Mouse (Mus musculus): ENCODE results near the gene AU040320. TPM values are rescaled to one million over a fixed set of nuclear protein-coding genes. Genes with fewer than 3 reads are reported as not detected.

AU040320 gene
- total RNA-seq, 1 experiment from 2014 or later: 46.4 TPM

DNA sequence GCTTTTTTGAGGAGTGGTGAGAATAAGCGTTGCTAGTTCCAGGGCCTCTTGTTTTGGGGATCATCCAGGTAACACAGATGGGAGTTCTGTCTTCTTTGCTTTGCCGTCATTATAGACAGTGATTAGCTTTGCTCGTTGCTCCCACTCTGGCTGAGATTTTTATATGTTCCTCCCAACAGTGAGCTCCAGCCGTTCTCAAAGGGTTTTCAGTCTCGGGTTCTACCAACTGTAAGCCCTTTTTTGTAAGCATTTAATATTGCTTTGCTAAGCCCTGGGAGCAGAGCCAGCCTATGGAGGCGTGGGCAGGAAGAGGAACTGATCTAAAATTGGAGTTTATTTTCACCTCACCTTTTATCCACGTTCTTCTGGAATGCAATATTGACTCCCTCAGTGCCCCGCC is 29.7 kb downstream of the AU040320 start:
- no peak for DNase-seq

DNA sequence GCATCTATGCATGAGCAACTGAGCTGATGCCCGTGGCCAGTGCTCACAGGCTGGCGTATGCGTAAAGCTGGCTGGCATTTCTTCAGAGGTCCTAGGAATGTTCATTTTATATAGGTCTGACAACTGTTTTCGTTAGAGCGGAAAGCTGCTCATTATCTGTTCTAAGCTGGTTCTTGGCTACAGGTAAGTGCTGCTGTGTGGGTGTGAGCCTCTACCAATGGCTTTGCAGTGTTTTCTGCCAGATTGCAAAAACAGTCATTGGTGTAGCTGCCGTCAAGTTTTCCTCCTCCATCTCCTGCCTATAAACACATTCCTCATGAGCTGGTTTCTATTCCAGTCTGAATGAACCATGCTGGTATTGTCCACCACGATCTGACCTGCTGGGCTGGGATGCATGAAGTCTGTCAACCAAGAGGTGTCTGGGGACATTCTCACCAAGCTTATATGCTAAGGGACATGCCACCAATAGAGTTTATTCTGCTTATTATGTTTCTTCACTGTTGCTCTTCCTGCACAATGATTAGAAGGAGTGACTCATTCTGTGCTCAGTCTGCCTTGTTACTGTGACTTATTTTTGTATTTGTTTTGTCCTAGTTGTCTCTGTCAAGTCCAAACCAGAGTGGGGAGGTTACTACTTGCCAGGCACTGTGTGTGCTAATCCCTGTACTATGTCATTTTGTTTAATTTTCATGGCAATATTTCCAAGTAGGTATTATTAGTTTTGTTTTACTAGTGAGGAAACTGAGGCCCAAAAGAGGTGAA is 39.2 kb downstream of the AU040320 start:
- DNase-seq: no peak

DNA sequence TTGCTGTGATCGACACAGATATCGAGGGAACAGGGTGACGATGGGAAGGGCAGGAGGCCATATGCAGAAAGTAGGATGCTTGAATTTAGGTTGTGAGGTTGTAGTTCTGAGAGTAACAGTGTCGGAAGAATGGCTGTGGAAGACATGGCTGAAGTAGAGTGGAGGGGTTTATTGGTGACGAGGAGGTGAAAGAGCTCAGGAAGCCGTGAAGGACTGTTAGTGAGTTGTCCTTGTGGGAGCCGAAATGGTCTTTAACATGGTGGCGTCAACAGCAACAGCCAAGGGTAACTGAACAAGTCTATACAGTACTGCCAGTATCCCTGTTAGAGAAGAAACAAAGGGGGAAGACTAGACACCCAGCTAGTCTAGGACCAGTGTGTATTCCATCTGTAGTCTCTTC is 48.8 kb downstream of the AU040320 start:
- no peak for DNase-seq

DNA sequence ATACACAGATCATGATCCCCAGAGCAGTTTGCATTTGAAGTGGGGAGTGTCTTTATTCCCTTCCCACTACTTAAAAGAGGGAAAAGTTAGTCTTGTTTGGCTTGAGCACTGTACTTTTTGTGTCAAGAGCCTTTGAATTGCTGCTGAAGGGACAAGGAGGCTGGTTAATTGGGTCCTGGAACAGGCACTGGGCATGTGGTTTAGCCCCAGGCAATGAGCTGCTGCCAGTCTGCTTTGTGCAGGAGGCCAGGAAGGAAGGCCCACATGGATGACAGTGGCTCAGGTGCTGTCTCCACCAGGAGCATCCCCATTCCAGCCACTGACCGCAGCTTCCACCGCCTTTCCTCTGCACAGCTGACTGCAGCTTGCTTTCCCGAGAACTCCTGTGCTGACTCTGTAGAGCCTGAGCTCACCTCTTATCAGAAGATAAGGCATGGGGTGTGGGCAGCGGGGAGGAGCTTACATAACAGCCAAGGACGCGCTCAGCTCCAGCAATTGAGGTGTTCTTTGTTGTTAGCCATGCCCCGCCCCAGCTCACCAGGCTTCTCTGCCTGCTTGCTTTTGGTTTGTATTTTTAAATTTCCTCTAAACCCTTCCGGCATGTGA is 50.0 kb downstream of the AU040320 start:
- peak; percentile 24 for DNase-seq

DNA sequence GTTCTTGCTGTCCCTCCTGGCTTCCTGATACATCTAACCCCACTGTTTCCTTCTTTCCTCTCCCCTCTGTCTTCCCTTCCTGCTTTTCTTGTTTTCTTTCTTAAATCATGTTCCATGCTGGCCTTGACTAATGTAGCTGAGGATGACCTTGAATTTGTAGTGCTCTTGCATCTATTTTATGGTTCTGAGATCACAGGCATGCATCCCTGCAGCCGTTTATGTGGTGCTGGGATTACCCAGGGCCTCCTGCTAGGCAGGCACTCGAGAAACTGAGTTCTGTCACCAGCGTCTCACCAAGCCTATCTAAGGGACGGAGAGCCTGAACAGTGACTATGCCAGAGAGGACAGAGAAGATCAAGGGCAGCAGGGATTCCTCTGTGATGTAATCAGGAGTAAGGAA is 52.4 kb downstream of the AU040320 start:
- DNase-seq: no peak

DNA sequence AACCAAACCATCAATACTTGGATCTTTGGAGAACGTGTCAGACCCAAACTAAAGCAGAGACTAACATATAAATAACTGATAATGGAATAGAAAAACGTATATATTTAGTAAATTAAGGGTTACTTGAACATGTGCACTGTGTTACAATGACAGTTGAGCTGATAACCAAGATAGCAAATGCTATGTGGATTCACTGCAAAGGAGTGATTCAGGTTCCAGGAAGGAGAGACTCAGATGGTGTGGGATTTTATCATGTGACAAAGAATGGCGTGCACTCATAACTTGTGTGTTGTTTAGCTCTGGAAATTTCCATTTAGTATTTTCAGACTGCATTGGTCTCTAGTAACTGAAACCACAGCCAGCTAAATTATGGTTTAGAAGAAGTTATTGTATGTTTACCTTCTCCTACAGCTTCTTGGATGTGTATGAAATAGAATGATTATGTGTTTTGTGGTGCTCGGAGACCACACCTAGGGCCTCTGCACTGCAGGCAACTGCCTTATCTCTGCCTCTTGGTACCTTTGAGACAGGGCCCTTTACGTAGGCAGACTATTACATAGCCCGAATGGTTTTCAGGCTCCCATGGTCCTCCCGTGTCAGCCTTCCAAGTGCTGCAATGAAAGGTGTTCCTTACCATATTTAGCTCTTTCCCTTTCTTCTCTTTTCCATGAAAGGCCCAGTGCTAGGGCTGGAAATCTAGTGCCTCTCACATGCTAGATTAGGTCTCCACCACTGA is 53.5 kb downstream of the AU040320 start:
- no peak for DNase-seq

DNA sequence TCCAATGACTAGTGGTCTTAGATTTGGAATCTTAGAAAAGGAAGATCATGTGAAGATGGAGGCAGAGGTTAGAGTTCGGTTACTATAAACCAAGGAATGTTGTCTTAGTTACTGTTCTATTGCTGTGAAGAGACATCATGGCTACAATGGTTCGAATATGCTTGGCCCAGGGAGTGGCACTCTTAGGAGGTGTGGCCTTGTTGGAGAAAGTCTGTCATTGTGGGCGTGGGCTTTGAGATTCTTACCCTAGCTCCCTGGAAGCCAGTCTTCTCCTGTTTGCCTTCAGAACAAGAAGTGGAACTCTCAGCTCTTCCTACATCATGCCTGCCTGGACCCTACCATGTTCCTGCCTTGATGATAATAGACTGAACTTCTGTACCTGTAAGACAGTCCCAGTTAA is 57.2 kb downstream of the AU040320 start:
- no peak for DNase-seq

DNA sequence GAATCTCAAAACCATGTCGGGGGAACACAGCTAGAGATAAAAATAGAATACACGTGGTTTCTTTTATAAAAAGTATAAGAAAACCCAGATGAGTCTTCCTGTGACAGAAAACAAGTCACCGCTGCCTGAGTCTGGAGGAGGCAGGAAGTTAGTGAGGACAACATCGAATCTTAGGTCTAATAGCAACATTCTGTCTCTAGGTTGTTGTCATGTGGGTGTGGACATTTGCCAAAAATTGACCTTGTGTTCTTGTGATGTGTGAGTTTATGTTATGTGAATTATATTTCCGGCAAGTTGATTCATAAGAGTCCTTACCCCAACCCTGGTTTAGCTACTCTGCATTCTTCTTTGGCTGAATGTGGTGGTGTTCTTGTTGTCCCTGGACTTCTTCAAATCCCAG is 59.9 kb downstream of the AU040320 start:
- no peak for DNase-seq

DNA sequence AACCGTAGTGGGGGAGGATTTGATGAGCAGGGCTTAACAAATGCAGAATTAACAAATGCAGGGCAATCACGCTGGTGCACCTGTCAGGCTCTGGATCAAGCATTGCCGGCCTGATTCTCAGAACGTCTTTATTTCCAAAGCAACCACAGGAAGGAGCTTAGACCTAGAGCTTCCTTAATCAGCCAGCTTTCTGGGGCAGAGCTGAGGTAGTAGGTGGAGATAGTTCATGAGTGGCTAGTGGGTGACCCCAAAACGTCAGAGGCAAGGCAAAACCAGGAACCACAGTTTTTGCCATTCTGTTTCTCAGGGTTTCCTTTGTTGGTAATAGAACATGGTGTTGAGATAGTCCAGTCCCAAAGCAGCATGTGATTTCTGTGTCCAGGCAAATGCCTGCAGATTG is 61.5 kb downstream of the AU040320 start:
- no peak for DNase-seq

DNA sequence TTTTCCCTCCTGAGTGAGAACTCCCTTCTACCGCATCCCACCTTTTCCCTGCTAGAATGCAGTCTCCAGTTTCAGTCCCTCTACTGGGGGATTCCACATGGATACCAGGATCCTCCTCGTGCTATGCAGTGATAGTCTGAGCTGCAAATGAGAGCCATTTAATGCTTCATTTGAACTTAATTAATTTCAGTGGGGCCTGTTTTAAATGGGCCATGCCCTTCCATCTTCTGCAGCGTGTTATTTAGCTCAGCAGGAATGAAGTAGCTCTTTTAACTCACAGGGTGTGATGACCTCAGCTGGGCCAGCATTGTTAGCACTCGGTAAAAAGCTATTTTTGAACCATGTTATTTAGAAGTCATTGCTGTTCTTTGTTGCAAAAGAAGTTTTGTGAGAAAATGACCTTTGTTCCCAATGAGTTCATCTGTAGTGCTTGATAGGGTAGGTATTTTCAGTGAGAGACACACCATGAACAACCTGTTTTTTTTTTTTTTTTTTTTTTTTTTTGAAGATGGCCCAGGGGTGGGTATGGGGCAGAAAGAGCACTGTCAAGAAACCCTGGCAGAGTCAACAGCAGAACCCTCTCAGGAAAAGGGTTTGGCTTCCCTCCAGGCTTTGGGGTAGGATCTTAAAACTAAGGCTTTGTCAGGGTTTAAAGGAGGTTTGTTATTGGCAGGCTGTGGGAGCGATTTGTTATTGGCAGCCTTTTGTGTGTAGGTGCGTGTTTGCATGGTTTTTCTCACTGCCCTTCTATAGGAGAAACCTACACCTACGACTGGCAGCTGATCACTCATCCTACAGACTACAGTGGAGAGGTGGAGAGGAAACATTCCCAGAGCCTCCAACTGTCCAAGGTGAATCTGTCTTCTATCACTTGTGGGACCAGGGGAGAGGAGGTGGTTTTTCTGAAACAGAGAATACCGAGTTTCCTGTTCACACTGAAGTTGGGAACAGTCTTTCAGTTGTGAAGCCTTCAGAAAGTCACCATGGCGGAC is 69.8 kb downstream of the AU040320 start:
- DNase-seq: no peak

DNA sequence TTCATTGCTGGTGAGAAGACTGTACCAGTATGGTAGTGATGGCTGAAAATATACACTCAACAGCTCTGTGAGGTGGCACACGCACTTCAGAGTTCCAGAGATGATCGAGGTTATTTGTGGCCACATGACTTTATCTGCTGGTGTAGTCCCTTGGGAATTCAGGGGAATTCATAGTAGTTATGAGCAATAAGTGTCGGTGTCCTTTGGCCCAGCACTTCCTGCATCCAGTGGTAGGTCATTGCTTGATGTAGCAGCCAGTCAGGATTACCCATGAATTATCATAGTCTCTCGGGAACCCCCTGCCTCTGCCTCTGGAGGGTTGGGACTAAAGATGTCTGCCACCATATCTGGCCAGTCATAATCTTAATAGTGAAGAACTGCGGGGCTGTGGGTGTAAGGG is 70.6 kb downstream of the AU040320 start:
- DNase-seq: no peak

DNA sequence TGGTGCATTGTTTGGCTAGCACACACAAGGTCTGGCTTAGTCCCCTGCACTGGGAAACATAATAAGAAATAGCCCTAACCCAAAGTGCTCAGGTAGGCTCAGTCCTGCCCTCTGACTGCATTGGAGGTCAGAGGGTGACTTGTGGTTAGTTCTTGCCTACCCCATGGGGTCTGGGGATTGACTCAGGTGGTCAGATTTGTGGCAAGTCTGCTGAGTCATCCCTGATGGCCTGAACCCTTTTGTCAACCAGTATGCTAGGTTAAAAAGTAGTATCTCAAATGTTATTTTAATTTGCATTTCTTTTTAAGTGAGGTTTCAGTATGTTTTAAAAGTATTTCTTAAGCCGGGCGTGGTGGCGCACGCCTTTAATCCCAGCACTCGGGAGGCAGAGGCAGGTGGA is 77.8 kb downstream of the AU040320 start:
- DNase-seq: no peak

DNA sequence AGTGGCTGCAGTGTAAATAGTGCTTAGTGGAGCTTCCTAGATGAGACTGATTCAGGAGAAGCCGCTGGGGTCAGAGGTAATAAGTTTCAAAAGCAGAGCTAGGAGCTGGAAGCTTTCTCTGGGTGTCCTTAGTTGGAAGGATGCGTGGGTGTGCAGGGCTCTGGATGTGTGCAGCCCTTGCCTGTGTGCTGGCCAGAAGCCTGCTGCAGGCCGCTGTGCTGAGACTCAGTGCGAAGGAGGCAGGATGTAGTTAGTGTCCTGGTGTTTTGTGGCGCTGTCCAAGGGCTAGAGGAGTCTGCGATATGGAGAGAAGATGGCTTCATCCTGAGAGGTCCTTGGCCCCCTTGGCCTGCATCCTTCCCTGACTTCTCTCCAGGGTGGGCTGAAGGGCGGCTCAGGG is 85.5 kb downstream of the AU040320 start:
- no peak for DNase-seq

DNA sequence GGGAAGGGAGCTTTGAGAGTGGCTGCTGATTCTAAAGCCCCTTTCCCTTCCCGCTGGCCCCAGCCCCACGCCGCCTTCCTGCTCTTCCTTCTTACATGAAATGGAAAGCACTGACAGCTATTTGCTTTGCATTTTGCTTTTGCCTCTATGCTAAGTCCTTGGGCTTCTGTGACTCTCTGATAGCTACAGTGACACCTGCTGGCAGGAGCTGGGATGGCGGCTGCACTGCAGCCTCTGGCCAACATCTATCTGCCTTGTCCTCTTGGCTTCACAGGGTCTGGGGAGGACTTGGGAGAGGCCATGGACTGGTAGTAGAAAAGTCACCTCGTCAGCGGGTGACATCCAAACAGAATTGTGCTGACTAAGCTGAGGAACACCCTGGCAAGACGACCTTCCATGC is 86.5 kb downstream of the AU040320 start:
- DNase-seq: peak; percentile 86

DNA sequence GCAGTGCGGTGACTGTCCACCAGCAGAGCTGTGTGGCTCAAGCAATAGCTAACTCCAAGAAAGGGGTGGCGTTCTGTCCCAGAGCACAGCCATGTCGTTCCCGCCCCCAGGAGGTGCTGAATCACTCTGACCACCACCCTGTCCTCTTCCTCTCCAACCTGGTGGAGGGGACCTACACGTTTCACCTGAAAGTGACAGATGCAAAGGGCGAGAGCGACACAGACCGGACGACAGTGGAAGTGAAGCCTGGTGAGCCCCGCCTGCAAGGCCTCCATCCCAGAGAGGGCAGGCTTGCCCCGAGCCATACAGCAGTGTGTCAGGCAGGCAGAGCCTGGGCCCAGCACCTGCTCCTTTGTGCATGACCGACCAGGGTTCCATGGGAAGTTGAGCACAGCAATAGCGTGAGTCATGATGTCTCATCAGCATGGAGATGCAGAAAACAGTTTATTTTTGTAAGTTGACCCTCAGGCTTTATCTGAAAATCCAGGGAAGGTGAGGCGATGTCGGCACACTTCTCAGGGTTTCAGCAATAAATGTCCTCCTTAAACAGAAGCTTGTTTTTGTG is 87.7 kb downstream of the AU040320 start:
- peak; percentile 34 for DNase-seq

DNA sequence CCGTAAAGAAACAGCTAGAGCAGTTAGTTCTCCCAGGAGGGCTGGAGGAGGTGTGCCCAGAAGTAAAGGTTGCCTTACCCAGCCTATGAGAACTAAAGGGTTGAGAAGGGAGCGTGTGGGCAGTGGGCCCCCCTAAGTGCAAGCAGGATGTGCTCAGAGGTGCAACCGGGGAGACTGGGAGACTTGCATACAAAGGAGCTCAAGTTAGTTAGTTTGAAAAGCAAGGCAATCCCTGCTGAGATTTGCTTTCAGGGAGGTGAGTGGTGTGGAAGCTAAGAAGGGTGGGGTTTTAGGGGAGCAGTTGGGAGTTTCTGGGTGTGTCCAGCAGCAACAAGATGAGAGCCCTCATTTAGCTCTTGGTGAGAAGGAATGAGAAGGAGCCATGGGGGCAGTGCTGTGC is 89.6 kb downstream of the AU040320 start:
- no peak for DNase-seq

DNA sequence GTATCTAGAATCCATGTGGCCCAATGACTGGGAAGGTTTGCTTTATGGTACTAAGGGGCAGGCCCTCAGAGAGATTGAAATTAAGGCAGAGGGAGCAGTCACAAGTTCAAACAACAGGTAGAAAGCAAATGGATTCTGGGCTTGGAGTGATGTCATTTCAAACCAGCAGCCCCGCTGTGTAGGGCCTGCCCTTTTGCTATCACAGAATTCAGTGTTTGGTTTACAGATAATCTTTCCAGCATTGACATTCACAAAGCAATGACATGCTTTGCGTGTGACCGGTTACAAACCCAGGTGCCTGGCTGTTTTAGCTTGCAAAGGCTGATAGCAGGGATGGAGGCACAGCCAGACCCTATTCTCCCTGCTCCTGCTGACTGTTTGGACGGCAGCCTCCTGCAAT is 92.3 kb downstream of the AU040320 start:
- DNase-seq: no peak

DNA sequence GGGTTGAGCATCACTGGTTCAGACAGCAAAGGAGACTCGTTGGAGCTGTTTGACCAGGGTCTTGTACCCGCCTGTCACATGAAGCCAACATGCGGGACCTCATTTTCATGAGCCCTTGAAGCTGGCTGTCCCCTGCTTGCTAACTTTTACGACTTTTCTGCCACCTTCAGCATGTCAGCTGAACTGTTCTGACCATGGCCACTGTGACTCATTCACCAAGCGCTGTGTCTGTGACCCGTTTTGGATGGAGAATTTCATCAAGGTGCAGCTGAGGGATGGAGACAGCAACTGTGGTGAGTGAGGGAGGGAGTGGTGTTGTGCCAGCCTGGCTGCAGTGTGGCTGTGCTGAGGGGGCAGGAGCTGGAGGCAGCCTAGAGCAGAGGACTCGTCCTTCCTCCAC is 93.6 kb downstream of the AU040320 start:
- no peak for DNase-seq

DNA sequence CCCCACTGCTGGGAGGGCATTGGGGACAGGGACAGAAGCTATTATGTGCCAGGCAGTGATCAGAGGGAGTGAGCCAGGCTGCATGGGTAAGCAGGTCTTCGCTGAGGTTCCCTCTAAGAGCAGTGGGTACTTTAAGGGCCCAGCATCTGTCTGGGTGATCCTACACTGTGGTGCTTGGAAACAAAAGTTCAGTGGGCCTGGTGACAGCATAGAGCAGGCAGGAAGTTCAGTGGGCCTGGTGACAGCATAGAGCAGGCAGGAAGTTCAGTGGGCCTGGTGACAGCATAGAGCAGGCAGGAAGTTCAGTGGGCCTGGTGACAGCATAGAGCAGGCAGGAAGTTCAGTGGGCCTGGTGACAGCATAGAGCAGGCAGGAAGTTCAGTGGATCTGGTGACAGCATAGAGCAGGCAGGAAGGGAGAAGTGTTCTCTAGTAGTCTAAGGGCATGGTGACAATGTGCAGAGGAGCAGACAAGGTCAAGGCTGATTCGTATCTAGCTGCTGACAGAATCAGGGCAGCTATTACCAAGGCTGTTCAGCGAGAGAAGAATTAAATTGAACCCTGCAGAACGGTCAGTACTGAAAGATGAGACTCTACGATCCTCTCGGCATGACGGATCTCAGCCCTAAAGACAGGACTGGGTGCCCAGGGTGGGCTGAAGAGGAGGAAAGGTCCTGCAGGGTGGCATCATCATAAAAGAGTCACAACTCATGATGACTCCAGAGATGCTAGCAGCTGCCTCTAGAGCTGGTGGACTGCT is 96.9 kb downstream of the AU040320 start:
- no peak for DNase-seq

DNA sequence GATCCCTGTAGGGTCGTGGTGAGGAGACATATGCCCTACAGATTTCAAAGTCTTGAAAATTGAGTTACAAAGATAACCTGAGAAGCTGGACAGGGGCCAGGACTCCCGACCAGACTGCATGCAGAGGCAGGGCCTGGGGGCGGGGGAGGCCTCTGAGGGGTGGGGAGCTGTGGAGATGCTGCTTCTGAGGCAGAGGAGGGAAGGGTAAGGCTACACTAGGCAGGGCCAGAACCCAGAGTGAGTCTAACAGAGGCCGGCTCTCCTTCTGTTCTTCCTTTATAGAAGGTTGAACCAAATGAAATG is 97.4 kb downstream of the AU040320 start:
- no peak for DNase-seq

DNA sequence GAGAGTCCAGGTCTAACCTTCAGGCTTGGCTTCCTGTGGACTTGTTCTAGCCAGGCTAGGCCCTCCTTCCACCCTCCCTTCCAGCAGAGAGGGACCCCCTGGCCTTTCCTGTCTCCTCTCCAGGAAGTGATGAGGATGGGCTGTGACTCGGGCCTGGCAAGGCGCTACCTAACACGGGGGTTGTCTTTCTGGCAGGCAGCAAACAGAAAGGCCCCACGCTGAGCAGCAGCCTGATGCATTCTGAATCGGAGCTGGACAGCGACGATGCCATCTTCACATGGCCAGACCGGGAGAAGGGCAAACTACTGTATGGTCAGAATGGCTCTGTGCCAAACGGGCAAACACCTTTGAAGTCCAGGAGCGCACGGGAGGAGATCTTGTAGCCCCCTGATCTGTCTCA is 99.6 kb downstream of the AU040320 start:
- no peak for DNase-seq
